ENCODE assay signal across 1 mouse cellular context in the genomic region with DNA sequence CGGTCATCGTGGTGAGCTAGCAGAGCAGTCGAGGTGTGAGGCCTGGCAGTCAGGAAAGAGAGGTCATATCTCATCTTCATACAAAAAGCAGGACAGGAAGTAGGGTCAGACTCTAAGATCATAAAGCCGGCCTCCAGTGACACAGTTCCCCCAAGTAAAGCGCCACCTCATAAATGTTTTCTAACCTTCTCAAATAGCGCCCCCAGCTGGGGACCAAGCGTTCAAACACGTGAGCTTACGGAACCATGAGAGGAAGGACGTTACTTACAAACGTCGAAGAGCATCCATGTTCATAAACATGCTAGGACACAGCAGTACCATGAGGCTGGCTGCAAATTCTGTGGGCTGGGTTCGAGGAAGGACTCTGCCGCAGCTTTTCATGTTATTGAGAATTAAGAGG.
A peak's percentile ranks its signal among the peaks of the same experiment; 100 is the strongest.
TF ChIP-seq lines count a peak whose summit lies in the region.

No protein-coding gene starts in this region.

TF ChIP-seq in MEL, 35 proteins besides CTCF, POLR2A, EP300 and RAD21 (continued from another document):
- TF ChIP-seq ZC3H11A (IDR thresholded peaks at IDR 0.05; ENCODE audit: low read depth, low read length) (peak; percentile 35), MXI1 (IDR thresholded peaks at IDR 0.05; ENCODE audit: low read depth, low read length) (no peak)
